Mouse (Mus musculus) E14TG2a.4 (cell line): ENCODE data around the gene Lama5.

Experiments used
- CTCF ChIP-seq: conservative IDR thresholded peaks from 2 replicates; pipeline ENCODE4 v1.5.1; 2014; ENCODE audit warnings: low read length
- POU5F1 ChIP-seq: IDR thresholded peaks from 2 replicates; pipeline ENCODE4 v1.6.1; 2014; ENCODE audit warnings: low read length, borderline replicate concordance

GRCm38 (mm10) chr2:180229129-180229528 lies 3.5 kb upstream of the Lama5 start:
- TF ChIP-seq CTCF = no peak
- TF ChIP-seq POU5F1 = no peak
